Mouse (Mus musculus) liver, adult 2 months (tissue): ENCODE measurements around the gene Lrguk.

Source experiments
- CTCF ChIP-seq: fragments of 200-500 bp; IDR thresholded peaks from 2 replicates; pipeline ENCODE4 v1.5.1; 2011; ENCODE audit warnings: low read depth, low read length, control low read depth
- POLR2A ChIP-seq: fragments of 200-500 bp; IDR thresholded peaks from 2 replicates; pipeline ENCODE4 v1.6.1; 2011; ENCODE audit warnings: low read length, control low read depth; ENCODE audit not compliant: insufficient read depth; ENCODE audit errors: extremely low read depth

DNA sequence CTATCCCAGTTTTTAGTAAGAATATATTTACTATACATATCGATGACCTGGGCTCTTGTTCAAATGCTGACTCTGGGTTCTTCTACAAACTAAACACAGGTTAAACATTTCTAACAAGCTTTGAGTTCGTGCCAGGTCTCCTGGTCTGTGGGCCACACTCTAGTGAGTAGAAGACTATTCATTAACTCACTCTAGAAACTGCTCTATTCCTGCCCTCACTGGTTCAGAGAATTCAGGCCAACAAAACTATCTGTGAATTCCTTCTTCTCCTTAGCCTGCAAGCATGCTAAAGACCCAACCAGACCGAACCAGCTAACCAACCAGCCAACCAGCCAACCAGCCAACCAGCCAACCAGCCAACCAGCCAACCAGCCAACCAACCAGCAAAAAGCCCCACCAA, 149.8 kb downstream of the Lrguk start:
- TF ChIP-seq POLR2A (no peak), CTCF (no peak)
